Mouse (Mus musculus) heart, embryonic 14.5 days (tissue): ENCODE results near the gene Epn2. TPM values are rescaled to one million over a fixed set of nuclear protein-coding genes. Genes with fewer than 3 reads are reported as not detected.

Experiments used
- ATAC-seq: fragments of 200-750 bp; cut with Nextera tagmentation; 2 replicates; pipeline ENCODE4 v1.8.0; 2017; ENCODE audit warnings: low read depth, moderate TSS enrichment; ENCODE audit not compliant: insufficient number of reproducible peaks, insufficient read depth, low FRiP score
- H3K27ac ChIP-seq, 2 experiments: fragments of 200-500 bp in 1 of 2; fragments of 300-500 bp in 1 of 2; sonication (generic) in 1 of 2; replicated peaks in 1 of 2; 2 replicates each; pipeline ENCODE4 v1.5.1; 2012 to 2014; ENCODE audit warnings: low read depth in 2 of 2, low read length in 2 of 2, control low read depth in 1 of 2, mild to moderate bottlenecking in 1 of 2, mixed read lengths in 1 of 2; ENCODE audit not compliant: control insufficient read depth in 1 of 2, insufficient read depth in 1 of 2
- H3K27me3 ChIP-seq: fragments of 300-500 bp; sonication (generic); 2 replicates; pipeline ENCODE4 v1.6.1; 2014; ENCODE audit warnings: mild to moderate bottlenecking, low read length, control low read depth; ENCODE audit not compliant: control insufficient read depth, insufficient read depth
- H3K36me3 ChIP-seq: fragments of 300-500 bp; sonication (generic); 2 replicates; pipeline ENCODE4 v1.6.1; 2014; ENCODE audit warnings: mild to moderate bottlenecking, control low read depth, low read length, mixed read lengths; ENCODE audit not compliant: control insufficient read depth, insufficient read depth
- H3K4me1 ChIP-seq, 2 experiments: fragments of 200-500 bp in 1 of 2; fragments of 300-500 bp in 1 of 2; sonication (generic) in 1 of 2; 2 replicates each; pipeline ENCODE4 v1.6.1; 2012 to 2014; ENCODE audit warnings: low read length in 2 of 2, control low read depth in 1 of 2, mixed read lengths in 1 of 2; ENCODE audit not compliant: control insufficient read depth in 2 of 2, insufficient read depth in 2 of 2
- H3K4me2 ChIP-seq: fragments of 300-500 bp; sonication (generic); 2 replicates; pipeline ENCODE4 v1.6.1; 2014; ENCODE audit warnings: mild to moderate bottlenecking, low read length
- H3K4me3 ChIP-seq, 2 experiments: fragments of 200-500 bp in 1 of 2; fragments of 300-500 bp in 1 of 2; sonication (generic) in 1 of 2; 2 replicates each; pipeline ENCODE4 v1.5.1; 2012 to 2014; ENCODE audit warnings: low read length in 2 of 2, mild to moderate bottlenecking in 2 of 2, control low read depth in 1 of 2, low read depth in 1 of 2, moderate library complexity in 1 of 2; ENCODE audit not compliant: control insufficient read depth in 1 of 2, insufficient read depth in 1 of 2
- H3K9ac ChIP-seq: fragments of 300-500 bp; sonication (generic); 2 replicates; pipeline ENCODE4 v1.6.1; 2014; ENCODE audit warnings: mild to moderate bottlenecking, low read length
- H3K9me3 ChIP-seq: fragments of 300-500 bp; sonication (generic); 2 replicates; pipeline ENCODE4 v1.6.1; 2016; ENCODE audit warnings: low read length, control low read depth; ENCODE audit not compliant: control insufficient read depth
- WGBS: fragments of 180-500 bp; shearing (Covaris S2); extraction: QIAGEN DNeasy Blood & Tissue Kit; methylation state at CpG from one replicate; pipeline ENCODE4 v1.1.7; 2014; 5-methylcytosine and 5-hydroxymethylcytosine counted together
- polyA plus RNA-seq: library from polyadenylated mRNA; unstranded; fragments of >200 nt; fragmentation: Nextera tagmentation; extraction: Ambion mirVana; gene quantifications from 2 replicates; pipeline ENCODE4 v1.2.1, GENCODE M21; 2014

The Epn2 gene
- polyA plus RNA-seq, 1 experiment from 2014 or later, result 23.9 TPM

DNA sequence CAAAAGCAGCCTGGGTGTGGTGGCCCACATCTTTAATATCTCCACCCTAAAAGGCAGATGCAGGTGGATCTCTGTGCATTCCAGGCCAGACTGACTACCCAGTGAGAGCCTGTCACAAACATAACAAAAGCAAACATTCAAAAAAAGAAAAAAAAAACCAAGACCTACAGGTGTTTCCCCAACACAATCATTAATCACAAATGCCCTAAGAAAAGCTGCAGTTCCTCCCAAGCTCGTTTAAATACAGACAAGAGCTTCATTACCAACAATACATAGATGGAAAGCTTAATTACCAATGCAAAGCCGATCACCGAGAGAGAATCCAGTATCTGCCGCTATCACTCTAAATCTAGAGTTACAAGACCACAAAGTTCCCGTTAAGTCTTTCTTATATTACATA lies 1.5 kb downstream of the Epn2 start:
- H3K36me3 ChIP-seq, result no peaks in the 10 kb centered on the region
- H3K27me3 ChIP-seq, result no peaks in the 10 kb centered on the region
- WGBS, result 18% methylated on average over 5 of the region's 5 CpGs
- peak overlapping the region; percentile 95; the same call in 1 of the 2 replicates for H3K9ac ChIP-seq
- peak overlapping the region in 1 of 2 experiments; percentile 83; a peak in 2 of 4 replicates for H3K4me3 ChIP-seq
- H3K4me2 ChIP-seq, result peak overlapping the region; percentile 89
- H3K27ac ChIP-seq, result no peak overlapping the region
- ATAC-seq, result no peak
- H3K9me3 ChIP-seq, result no peaks in the 10 kb centered on the region
- peaks cover 2 to 29% of the 10 kb centered on the region in 2 experiments; a peak in 2 of 4 replicates for H3K4me1 ChIP-seq

GRCm38 (mm10) chr11:61577349-61577748 lies 2.1 kb downstream of the Epn2 start:
- Histone ChIP-seq H3K4me3 (no peak overlapping the region), H3K9ac (no peak overlapping the region), H3K27me3 (no peaks in the 10 kb centered on the region), H3K4me2 (peak overlapping the region; percentile 89; the same call in 1 of the 2 replicates), H3K27ac (no peak overlapping the region), H3K36me3 (no peaks in the 10 kb centered on the region), H3K4me1 (peaks cover 2 to 29% of the 10 kb centered on the region in 2 experiments; a peak in 2 of 4 replicates), H3K9me3 (no peaks in the 10 kb centered on the region)
- no peak for ATAC-seq

- WGBS, result 80% methylated on average over 4 of the region's 4 CpGs
- H3K27ac ChIP-seq, result no peak overlapping the region
- no peak for ATAC-seq
- H3K9me3 ChIP-seq, result no peaks in the 10 kb centered on the region
- no peak overlapping the region for H3K9ac ChIP-seq
- no peaks in the 10 kb centered on the region for H3K36me3 ChIP-seq
- peaks cover 2 to 27% of the 10 kb centered on the region in 2 experiments; a peak in 2 of 4 replicates for H3K4me1 ChIP-seq
- H3K4me3 ChIP-seq, result no peak overlapping the region
- no peaks in the 10 kb centered on the region for H3K27me3 ChIP-seq
- H3K4me2 ChIP-seq, result no peak overlapping the region
These were observed 6.2 kb downstream of the Epn2 start for GRCm38 (mm10) chr11:61573266-61573665.

GRCm38 (mm10) chr11:61571225-61571624 lies 8.3 kb downstream of the Epn2 start:
- Histone ChIP-seq H3K4me3 (no peak overlapping the region), H3K9me3 (no peaks in the 10 kb centered on the region), H3K4me1 (peaks cover 2 to 12% of the 10 kb centered on the region in 2 experiments; a peak in 2 of 4 replicates), H3K27ac (no peak overlapping the region), H3K9ac (no peak overlapping the region), H3K27me3 (no peaks in the 10 kb centered on the region), H3K36me3 (no peaks in the 10 kb centered on the region), H3K4me2 (no peak overlapping the region)
- ATAC-seq, result no peak
- WGBS, result 93% methylated on average over 3 of the region's 3 CpGs

GRCm38 (mm10) chr11:61569671-61570070 lies 9.8 kb downstream of the Epn2 start:
- Histone ChIP-seq H3K9ac (no peak overlapping the region), H3K9me3 (no peaks in the 10 kb centered on the region), H3K27ac (no peak overlapping the region), H3K4me1 (peaks cover 5 to 15% of the 10 kb centered on the region in 2 experiments; a peak in 1 of 4 replicates), H3K27me3 (no peaks in the 10 kb centered on the region), H3K4me3 (no peak overlapping the region), H3K36me3 (no peaks in the 10 kb centered on the region), H3K4me2 (no peak overlapping the region)
- WGBS, result 66% methylated on average over 1 of the region's 1 CpGs
- no peak for ATAC-seq

GRCm38 (mm10) chr11:61564566-61564965 lies 14.9 kb downstream of the Epn2 start:
- Histone ChIP-seq H3K4me3 (no peak overlapping the region), H3K9me3 (no peaks in the 10 kb centered on the region), H3K27ac (no peak overlapping the region; a peak in 1 of 4 replicates), H3K4me1 (peaks cover 14 to 32% of the 10 kb centered on the region in 2 experiments), H3K27me3 (no peaks in the 10 kb centered on the region), H3K36me3 (no peaks in the 10 kb centered on the region), H3K9ac (no peak overlapping the region), H3K4me2 (no peak overlapping the region)
- 94% methylated on average over 2 of the region's 2 CpGs for WGBS
- no peak for ATAC-seq

GRCm38 (mm10) chr11:61563939-61564338 lies 15.5 kb downstream of the Epn2 start:
- no peak overlapping the region for H3K27ac ChIP-seq
- no peak overlapping the region for H3K9ac ChIP-seq
- H3K4me2 ChIP-seq, result no peak overlapping the region
- 45% methylated on average over 4 of the region's 4 CpGs for WGBS
- H3K4me3 ChIP-seq, result no peak overlapping the region
- no peaks in the 10 kb centered on the region for H3K27me3 ChIP-seq
- H3K36me3 ChIP-seq, result no peaks in the 10 kb centered on the region
- no peak for ATAC-seq
- H3K9me3 ChIP-seq, result no peaks in the 10 kb centered on the region
- H3K4me1 ChIP-seq, result peaks cover 17 to 32% of the 10 kb centered on the region in 2 experiments

DNA sequence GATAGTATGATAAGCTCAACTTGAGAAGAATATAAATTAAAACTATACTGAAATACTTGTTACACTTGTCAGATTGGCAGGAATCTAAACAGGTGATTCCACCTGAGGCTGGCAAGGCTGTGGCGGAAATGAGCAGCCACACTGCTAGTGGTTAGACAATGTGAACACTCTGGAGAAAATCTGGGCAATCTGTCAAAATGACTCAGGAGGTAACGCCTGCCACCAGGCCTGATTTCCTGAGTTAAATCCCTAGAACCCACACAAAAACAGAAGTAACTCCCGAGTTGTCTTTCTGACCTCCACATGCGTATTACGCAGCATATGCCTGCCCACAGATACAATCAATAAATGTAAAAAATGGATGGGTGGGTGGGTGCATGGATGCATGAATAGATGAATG lies 17.1 kb downstream of the Epn2 start:
- 72% methylated on average over 5 of the region's 5 CpGs for WGBS
- H3K4me2 ChIP-seq, result no peak overlapping the region
- no peak overlapping the region for H3K27ac ChIP-seq
- H3K9me3 ChIP-seq, result no peaks in the 10 kb centered on the region
- no peaks in the 10 kb centered on the region for H3K36me3 ChIP-seq
- H3K4me1 ChIP-seq, result peaks cover 19 to 35% of the 10 kb centered on the region in 2 experiments
- no peak for ATAC-seq
- no peak overlapping the region for H3K9ac ChIP-seq
- no peaks in the 10 kb centered on the region for H3K27me3 ChIP-seq
- no peak overlapping the region for H3K4me3 ChIP-seq
